Mouse (Mus musculus): ENCODE data around the gene Samd14.
A peak's percentile ranks its signal among the peaks of the same experiment; 100 is the strongest.
"Not testable (repeated sequence)": the region's sequence is repeated elsewhere in the genome, so short reads cannot be mapped to it uniquely, and the experiment has no call there.

Gene Samd14

DNA sequence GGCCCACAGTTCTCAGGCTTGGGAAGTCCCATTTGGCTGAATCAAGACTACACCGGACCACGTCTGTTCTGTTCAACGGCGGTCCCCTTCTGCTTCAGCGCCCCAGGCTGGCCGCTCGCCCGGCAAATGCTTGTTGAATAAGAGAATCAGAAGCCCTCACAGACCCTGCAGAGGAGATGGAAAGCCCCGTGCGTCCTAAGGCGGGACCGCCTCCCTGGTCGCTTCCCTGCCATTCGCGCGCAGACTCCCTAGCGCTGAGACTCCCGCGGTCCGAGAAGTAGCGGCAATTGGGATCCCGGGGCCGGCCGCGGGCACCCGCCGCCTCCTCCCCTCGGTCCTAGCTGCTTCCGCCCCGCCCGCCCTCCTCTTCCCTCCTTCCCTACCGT lies at the start of gene Samd14:
Gene Samd14 (plus strand): TSS at position 251 of the 386 bp plus-strand sequence.
- peak; percentile 73 for DNase-seq

- no peak for DNase-seq
These were observed 47.1 kb upstream of the Samd14 start for GRCm38 (mm10) chr11:94962534-94963101.

DNA sequence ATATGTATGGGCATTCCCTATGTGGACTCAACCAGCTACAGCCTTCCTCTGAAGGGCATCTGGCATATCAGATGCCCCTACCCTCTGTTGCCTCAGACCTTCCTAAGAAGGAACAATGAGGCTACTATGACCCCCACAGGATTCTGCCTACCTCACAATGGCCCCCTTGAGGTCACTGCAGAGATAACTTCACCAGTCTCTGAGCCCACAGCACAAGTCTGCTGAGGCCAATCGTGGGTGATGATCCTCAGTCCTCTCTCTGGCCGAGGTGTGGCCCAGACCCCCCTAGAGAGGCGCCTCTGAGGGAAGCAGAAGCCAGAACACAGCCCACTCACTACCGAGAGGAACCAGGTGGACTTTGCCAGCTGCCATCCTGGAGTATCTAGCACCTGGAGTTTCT lies 42.3 kb upstream of the Samd14 start, which contains the start of gene Hils1:
Gene Hils1 (plus strand): TSS at position 175 of the 400 bp plus-strand sequence.
- DNase-seq: no peak

DNA sequence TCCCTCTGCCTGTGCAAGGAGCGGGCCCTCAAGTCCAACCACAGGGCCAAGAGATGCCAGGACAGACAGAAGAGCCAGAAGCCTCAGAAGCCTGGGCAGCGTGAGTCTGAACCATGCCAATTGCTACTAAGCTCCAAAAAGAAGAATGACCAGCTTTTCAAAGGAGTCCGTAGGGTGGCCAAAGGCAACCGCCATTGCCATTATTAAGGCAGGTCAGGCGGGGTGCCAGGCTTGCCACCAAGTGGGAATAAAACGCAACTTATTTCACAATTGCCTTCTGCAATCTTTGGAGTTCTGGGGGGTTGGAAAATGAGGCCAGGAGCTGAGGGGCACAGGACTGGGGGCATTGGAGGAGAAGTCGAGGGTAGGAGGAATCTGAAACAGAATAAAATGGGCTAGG lies 41.5 kb upstream of the Samd14 start:
- no peak for DNase-seq

DNA sequence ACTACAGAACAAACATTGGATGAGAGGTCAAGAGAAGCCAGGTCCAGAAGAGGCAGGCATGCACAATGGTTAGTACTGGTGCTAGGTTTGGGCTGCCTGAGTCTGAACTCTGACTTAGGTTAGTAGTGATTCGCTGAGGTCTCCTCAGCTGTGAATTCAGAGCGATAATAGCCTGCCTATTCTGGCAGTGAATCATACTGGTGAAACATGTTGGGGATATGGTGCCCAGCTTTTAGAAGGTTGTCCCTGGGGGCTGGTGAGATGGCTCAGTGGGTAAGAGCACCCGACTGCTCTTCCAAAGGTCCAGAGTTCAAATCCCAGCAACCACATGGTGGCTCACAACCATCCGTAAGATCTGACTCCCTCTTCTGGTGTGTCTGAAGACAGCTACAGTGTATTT lies 40.0 kb upstream of the Samd14 start:
- DNase-seq: not testable (repeated sequence)

DNA sequence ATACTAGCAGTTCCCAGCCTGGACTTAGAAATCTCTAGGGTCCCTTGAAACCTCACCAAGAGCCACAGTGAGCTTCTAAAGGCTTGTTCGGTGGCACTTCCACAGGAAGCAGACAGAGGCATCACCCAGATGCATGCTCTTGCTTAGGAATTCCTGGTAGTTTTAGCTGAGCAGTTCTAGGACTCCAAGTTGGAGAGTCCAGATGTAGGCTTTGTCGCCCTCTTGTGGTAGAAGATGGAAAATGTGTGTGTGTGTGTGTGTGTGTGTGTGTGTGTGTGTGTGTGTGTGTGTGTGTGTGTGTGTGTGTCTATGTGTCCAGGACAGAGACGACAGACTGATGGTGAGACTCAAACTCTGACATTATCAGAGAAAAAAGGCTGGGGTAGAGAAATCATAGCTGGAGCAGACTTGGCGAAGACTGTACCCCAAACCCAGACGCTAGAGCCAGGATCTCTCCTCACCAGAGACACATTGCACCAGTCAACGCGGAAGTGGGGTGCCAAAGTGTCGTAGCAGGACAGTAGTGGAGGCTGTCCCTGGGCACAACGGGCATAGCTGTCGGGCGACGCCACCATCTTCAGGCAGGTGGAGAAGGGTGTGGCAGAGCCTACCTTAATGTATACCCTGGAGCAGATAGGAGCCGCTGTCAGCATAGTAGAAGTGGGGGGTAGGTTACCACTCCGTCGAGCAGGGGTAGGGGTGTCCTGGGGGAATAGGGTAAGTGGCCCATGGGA lies 39.3 kb upstream of the Samd14 start:
- no peak for DNase-seq

DNA sequence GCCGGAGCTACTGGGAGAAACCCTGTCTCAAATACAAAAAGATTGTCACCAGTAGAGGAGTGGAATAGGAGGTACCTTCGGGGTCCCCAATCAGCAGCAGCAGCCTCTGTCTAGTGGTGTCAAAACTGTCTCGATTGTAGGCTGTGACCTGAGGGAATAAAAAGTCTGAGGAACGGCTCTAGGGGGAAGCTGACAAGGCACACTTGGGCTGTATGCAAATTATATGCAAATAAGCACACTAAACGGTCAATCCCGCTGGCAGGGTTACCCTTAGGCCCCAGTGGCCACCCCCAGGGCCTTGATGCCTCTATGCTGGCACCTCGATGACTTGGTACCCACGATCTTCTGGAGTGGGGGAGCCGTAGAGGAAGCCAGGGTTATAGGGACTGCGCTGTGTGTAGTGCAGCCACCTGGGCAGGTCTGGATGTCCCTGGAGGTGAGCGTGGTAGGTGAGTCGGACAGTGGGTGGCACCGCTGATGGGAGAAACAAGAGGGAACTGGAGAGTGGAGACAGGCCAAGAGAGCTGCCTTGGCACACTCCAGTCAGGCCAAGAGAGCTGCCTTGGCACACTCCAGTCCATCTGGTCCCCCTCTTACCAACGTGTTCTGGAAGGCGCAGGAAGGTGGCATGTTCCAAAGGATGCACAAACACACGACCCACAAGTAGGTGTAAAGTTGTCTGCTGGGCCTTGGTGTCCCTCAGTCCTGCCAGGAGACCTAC lies 37.6 kb upstream of the Samd14 start:
- no peak for DNase-seq

GRCm38 (mm10) chr11:94972887-94973286 lies 36.8 kb upstream of the Samd14 start:
- no peak for DNase-seq

DNA sequence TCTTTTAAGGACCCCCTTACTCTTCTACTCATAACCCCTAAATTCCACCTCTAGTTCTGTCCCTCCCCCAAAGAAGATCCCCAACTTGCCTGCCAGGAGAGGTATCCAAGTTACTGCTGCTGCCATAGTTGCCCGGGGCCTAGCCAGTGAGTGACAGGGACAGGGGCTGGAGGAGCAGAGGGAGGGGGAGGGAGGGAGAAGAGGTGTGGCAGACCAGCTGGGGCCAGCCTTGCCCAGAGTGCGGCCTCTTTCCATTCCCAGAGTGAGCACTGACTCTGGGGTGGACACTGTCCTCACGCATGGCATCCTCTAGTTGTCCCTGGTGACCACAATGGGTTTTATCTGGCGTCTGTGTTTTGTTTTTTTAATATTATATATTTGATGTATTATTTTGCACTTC lies 36.4 kb upstream of the Samd14 start:
- DNase-seq: no peak

- no peak for DNase-seq
These were observed 34.7 kb upstream of the Samd14 start for GRCm38 (mm10) chr11:94974951-94975350.

DNA sequence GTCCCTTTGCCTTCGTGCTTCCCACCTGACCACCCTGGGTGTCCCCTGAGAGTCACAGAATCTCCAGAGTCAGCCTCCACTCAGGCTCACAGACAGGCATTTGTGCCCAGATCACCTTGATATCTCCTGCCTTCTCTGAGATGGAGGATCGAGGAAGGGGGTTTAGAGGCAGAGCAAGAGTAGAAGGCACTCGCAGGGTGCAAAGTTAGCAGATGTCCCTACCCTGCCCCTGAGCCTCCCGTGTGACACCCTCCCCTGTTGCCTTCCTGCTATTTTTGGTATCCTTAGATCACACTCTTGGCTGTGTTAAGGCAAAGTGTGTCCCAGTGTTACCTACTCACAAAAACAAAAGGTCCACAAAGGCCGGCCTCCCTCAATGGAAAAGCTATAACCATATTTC lies 33.5 kb upstream of the Samd14 start, which contains the start of gene Sgca:
Gene Sgca (minus strand): TSS at position 129 of the 400 bp plus-strand sequence.
- DNase-seq: no peak

DNA sequence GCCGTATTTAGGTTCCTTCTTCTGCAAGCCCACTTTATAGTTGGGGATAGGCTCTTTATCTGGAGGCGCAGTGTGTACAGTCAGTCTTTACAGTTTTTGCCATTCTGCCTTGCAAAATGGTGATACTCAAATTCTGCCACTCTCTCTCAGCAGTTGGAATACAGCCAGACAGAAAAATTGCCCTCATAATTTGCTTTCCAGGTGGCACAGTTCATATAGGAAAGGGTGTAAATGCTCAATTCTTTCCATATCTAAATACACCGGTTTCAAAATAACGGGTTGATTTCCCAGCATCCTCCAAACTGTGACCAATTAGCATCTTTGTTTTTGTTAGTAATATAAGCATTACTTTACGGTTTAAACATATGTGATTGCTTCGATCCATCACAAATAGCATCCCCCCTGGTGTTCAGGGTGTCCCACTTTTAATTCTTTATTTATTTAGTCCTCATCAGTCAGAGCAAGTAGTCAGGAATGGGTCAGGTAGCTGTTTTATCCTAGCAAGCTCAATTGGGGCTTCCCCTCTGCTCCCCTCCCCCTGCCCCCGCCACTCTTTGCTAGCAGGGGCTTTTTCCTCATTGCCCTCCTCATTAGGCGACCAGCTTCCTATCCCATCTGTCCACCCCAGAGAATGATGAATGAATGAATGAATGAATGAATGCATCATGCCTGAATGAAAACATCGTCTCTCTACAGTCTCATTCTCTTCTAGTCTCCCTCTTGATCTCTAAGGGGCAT lies 31.3 kb upstream of the Samd14 start:
- DNase-seq: no peak

- peak; percentile 98 for DNase-seq
These were observed 30.7 kb upstream of the Samd14 start for GRCm38 (mm10) chr11:94978947-94979346.

DNA sequence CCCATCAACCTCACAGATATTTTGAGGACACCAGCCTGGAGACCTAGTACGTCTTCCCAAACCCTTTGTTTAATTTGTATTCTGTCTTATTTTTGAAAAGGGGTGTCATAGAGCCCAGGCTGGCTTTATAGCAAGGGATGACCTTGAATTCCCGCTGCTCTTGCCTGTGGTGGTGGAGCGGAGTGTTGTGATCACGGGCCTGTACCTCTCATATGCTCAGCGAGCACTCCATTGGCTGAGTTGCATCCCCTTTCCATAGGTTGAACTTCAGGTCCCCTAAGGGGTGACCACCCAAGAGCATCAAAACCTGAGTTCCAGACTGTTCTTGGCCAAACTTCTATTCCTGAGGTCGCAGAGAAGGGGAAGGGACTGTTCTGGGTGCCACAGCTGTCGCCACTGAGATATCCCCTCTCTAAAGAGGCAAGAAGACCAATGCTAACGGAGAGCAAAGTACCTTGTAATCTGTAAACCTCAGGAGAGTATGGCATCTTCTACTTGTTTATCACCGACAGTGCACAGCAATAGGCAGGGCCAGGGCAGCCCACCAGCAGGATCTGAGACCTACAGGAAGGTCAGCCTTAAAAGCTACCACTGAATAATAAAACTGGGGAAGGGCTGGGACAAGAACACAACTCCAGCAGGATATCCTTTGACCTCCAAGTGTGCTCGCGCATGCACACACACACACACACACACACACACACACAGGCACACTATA lies 30.1 kb upstream of the Samd14 start:
- DNase-seq: no peak

- DNase-seq: no peak
These were observed 24.5 kb upstream of the Samd14 start for GRCm38 (mm10) chr11:94985140-94985539.

DNA sequence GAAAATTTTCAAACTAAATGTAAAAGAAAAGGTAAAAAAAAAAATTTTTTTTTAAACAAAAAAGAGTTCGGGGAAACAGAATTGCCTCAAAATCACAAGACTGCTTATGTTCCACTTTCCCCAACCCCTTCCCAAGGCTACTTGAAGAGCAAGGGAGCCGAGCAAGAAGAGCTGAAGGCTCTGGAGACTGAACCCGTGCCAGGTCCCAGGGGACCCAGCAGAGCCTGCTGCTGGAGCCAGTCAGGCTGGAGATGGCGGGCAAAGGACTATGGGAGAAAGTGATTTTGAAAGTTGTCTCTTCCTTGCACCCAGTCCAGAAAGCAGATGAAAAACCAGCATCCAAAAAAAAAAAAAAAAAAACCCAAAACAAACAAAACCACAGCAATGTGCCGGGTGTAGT lies 23.9 kb upstream of the Samd14 start:
- no peak for DNase-seq

DNA sequence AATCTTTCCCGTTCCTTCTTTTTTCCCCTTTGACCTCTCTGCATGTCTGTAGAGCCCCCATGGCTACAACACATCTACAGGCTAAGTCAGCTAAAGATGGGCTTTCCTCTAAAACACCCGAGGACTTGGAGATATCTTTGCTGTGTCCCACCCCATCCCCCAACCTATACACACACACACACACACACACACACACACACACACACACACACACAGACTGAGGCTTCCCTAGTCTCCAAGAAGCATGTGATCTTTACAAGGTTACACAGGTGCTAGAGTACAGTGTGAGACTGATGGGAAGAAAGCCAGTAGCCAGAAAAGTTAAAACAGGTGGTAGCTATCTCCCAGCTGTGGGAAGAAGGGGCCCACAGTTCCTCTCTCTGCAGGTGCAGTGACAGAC lies 23.2 kb upstream of the Samd14 start:
- DNase-seq: no peak

GRCm38 (mm10) chr11:94987341-94987740 lies 22.3 kb upstream of the Samd14 start:
- no peak for DNase-seq

GRCm38 (mm10) chr11:94987851-94988250 lies 21.8 kb upstream of the Samd14 start:
- DNase-seq: no peak

- DNase-seq: peak; percentile 37
These were observed 20.7 kb upstream of the Samd14 start for GRCm38 (mm10) chr11:94988780-94989561.

DNA sequence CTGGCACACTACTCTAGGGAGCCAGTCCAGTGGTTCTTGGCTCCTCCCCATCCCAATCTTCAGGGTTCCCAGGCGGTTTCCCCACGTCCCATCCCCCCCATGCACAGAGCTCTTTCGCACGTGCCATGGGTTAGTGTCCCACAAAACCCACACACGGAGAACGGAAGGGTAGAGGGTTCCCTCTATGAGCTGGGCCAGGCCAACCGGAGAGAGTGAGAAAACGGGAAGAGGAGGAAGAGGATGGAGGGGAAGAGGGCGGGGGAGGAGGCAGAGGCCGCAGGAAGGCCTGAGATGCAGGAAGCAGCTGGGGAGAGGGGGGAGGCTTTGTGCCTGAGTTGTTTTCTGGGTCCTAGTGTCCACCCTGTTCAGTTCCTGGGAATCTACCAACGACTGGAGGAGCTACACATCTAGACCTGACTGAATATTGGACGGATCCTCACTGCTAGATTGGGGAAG lies 20.1 kb upstream of the Samd14 start:
- DNase-seq: peak; percentile 78

Measured in cerebellum, adult 11 months (tissue).